Mouse (Mus musculus) lung, embryonic 16.5 days (tissue): ENCODE measurements around the gene Mcur1. TPM values are rescaled to one million over a fixed set of nuclear protein-coding genes. Genes with fewer than 3 reads are reported as not detected.

ENCODE experiments used
- ATAC-seq: fragments of 200-750 bp; cut with Nextera tagmentation; 2 replicates; pipeline ENCODE4 v1.8.0; 2017; ENCODE audit warnings: low read depth, mild to moderate bottlenecking, moderate library complexity
- H3K27ac ChIP-seq: fragments of 300-500 bp; sonication (generic); 2 replicates; pipeline ENCODE4 v1.5.1; 2014; ENCODE audit warnings: mild to moderate bottlenecking, control low read depth, low read length
- H3K27me3 ChIP-seq: fragments of 300-500 bp; sonication (generic); 2 replicates; pipeline ENCODE4 v1.6.1; 2014; ENCODE audit warnings: low read depth, low read length, mixed read lengths; ENCODE audit not compliant: control insufficient read depth, insufficient read depth
- H3K36me3 ChIP-seq: fragments of 300-500 bp; sonication (generic); 2 replicates; pipeline ENCODE4 v1.6.1; 2014; ENCODE audit warnings: low read length; ENCODE audit not compliant: control insufficient read depth, insufficient read depth
- H3K4me1 ChIP-seq: fragments of 300-500 bp; sonication (generic); replicated peaks from 2 replicates; pipeline ENCODE4 v1.6.1; 2014; ENCODE audit warnings: low read length, mixed read lengths; ENCODE audit not compliant: control insufficient read depth, insufficient read depth
- H3K4me2 ChIP-seq: fragments of 300-500 bp; sonication (generic); 2 replicates; pipeline ENCODE4 v1.6.1; 2014; ENCODE audit warnings: low read depth, low read length, control low read depth
- H3K4me3 ChIP-seq: fragments of 300-500 bp; sonication (generic); 2 replicates; pipeline ENCODE4 v1.5.1; 2014; ENCODE audit warnings: mild to moderate bottlenecking, low read length, control low read depth
- H3K9ac ChIP-seq: fragments of 300-500 bp; sonication (generic); 2 replicates; pipeline ENCODE4 v1.6.1; 2014; ENCODE audit warnings: low read length, control low read depth
- H3K9me3 ChIP-seq: fragments of 300-500 bp; sonication (generic); 2 replicates; pipeline ENCODE4 v1.6.1; 2016; ENCODE audit warnings: low read length; ENCODE audit not compliant: control insufficient read depth
- WGBS: fragments of 180-500 bp; shearing (Covaris S2); extraction: QIAGEN DNeasy Blood & Tissue Kit; methylation state at CpG from one replicate; pipeline ENCODE4 v1.1.7; 2014; 5-methylcytosine and 5-hydroxymethylcytosine counted together
- polyA plus RNA-seq: library from polyadenylated mRNA; unstranded; fragments of >200 nt; fragmentation: Nextera tagmentation; extraction: Ambion mirVana; gene quantifications from 2 replicates; pipeline ENCODE4 v1.2.1, GENCODE M21; 2015

Mcur1 gene
- polyA plus RNA-seq = 15.9 and 16.4 TPM in 2 replicates

DNA sequence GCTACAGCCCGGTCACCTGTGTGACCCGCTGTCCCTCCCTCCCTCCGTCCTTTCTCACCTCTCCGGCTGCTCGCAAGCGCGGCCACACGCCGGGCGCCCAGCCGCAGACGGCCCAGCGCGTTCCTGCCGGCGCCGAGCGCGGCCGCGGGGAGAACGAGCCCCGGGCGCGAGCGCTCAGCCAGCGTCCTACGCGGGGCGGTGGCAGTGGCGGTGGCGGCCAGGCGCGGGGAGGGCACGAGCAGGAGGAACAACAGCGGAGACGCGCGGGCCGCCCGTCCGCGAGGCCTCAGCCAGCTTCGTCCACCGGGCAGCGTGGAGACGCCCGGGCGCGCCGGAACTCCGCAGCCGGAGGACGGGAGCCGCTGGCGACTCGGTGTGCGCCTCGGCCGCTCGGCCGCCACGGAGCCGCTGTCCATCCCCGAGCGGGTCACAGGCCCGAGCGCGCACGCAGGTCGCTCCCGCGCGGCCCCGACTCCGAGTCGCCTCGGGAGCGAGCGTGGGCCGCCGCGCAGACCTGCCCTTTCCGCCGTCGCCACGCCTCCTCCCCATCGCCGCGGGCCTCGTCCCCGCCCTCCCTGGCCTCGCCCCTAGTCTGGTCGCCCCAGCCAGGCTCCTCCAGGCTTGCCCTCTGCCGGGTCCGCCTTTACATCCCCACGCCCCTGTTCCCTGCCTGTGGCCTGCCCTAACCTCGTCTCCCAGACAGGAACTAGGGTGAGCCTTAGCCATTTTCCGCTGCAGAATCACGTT, at the start of gene Mcur1:
Mcur1 (minus strand) TSS at position 481 of the 747 bp plus-strand sequence.
- Histone ChIP-seq H3K9ac (peak within 1 kb of the TSS; percentile 85), H3K4me2 (peak within 1 kb of the TSS; percentile 93), H3K36me3 (no peaks in the 10 kb centered on the region), H3K9me3 (no peaks in the 10 kb centered on the region), H3K27me3 (no peaks in the 10 kb centered on the region), H3K27ac (peak within 1 kb of the TSS; percentile 75), H3K4me3 (peak within 1 kb of the TSS; percentile 89), H3K4me1 (peaks cover 16% of the 10 kb centered on the region)
- peak; percentile 98 for ATAC-seq
- under 1% methylated on average over 86 of the region's 100 CpGs for WGBS

- no peak overlapping the region for H3K9ac ChIP-seq
Observed at GRCm38 (mm10) chr13:43608854-43609253, 48.9 kb upstream of the Mcur1 start.

DNA sequence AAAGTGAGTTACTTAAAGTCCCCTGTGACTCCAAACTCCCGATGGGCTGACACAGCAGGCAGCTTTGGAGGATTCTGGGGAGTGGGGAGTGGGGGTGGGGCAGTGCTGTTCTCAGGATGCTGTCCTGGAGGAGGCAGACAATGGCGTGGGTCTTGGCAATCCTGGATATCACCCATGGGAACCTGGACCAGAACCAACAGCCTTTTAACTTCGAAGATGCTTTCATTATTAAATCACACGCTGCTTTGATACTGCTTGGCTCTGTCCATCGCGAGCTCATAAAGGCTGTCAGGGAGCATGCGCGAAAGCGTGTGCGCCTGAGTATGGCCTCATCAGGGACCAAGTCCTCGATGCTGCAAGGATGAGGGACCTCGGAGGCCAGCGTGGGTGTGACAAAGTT, 43.1 kb upstream of the Mcur1 start:
- Histone ChIP-seq H3K27ac (no peak overlapping the region), H3K9ac (no peak overlapping the region), H3K9me3 (no peaks in the 10 kb centered on the region), H3K36me3 (no peaks in the 10 kb centered on the region), H3K27me3 (no peaks in the 10 kb centered on the region), H3K4me3 (no peak overlapping the region), H3K4me2 (no peak overlapping the region), H3K4me1 (peaks cover 2% of the 10 kb centered on the region; the same call in 1 of the 2 replicates)
- 55% methylated on average over 13 of the region's 13 CpGs for WGBS
- ATAC-seq = peak; percentile 20; the same call in 1 of the 2 replicates

More at GRCm38 (mm10) chr13:43608854-43609253, 48.9 kb upstream of the Mcur1 start:
- H3K4me1 ChIP-seq = no peaks in the 10 kb centered on the region
- 67% methylated on average over 6 of the region's 6 CpGs for WGBS
- H3K27me3 ChIP-seq = no peaks in the 10 kb centered on the region
- no peak overlapping the region for H3K4me2 ChIP-seq
- no peaks in the 10 kb centered on the region for H3K9me3 ChIP-seq
- no peak overlapping the region for H3K4me3 ChIP-seq
- no peaks in the 10 kb centered on the region for H3K36me3 ChIP-seq
- H3K27ac ChIP-seq = no peak overlapping the region
- ATAC-seq = no peak

- no peak for ATAC-seq
- H3K27ac ChIP-seq = no peak overlapping the region
- no peak overlapping the region for H3K9ac ChIP-seq
- peaks cover 2% of the 10 kb centered on the region; the same call in 1 of the 2 replicates for H3K4me1 ChIP-seq
- H3K4me3 ChIP-seq = no peak overlapping the region
- no peak overlapping the region for H3K4me2 ChIP-seq
- H3K27me3 ChIP-seq = no peaks in the 10 kb centered on the region
- 83% methylated on average over 2 of the region's 2 CpGs for WGBS
- H3K9me3 ChIP-seq = no peaks in the 10 kb centered on the region
- no peaks in the 10 kb centered on the region for H3K36me3 ChIP-seq
Observed at GRCm38 (mm10) chr13:43602440-43602839, 42.4 kb upstream of the Mcur1 start.

- no peaks in the 10 kb centered on the region for H3K27me3 ChIP-seq
- ATAC-seq = no peak
- no peak overlapping the region for H3K27ac ChIP-seq
- H3K36me3 ChIP-seq = no peaks in the 10 kb centered on the region
- H3K4me3 ChIP-seq = no peak overlapping the region
- no peaks in the 10 kb centered on the region for H3K9me3 ChIP-seq
- 82% methylated on average over 6 of the region's 6 CpGs for WGBS
- H3K9ac ChIP-seq = no peak overlapping the region
- no peak overlapping the region for H3K4me2 ChIP-seq
- H3K4me1 ChIP-seq = peaks cover 2% of the 10 kb centered on the region; the same call in 1 of the 2 replicates
Observed at GRCm38 (mm10) chr13:43600967-43601366, 41.0 kb upstream of the Mcur1 start.

- Histone ChIP-seq H3K4me1 (no peaks in the 10 kb centered on the region), H3K9me3 (no peaks in the 10 kb centered on the region), H3K4me3 (no peak overlapping the region), H3K27ac (no peak overlapping the region), H3K27me3 (no peaks in the 10 kb centered on the region), H3K9ac (no peak overlapping the region), H3K36me3 (no peaks in the 10 kb centered on the region), H3K4me2 (no peak overlapping the region)
- ATAC-seq = peak; percentile 57
- 58% methylated on average over 4 of the region's 4 CpGs for WGBS
Observed at GRCm38 (mm10) chr13:43595896-43596295, 35.9 kb upstream of the Mcur1 start.

- Histone ChIP-seq H3K4me2 (0 out of 2 replicates have a peak overlapping the region, but pooled peaks have one; percentile 5), H3K9ac (no peak overlapping the region)
- no peak for ATAC-seq
Observed at GRCm38 (mm10) chr13:43592681-43593068, 32.7 kb upstream of the Mcur1 start.

DNA sequence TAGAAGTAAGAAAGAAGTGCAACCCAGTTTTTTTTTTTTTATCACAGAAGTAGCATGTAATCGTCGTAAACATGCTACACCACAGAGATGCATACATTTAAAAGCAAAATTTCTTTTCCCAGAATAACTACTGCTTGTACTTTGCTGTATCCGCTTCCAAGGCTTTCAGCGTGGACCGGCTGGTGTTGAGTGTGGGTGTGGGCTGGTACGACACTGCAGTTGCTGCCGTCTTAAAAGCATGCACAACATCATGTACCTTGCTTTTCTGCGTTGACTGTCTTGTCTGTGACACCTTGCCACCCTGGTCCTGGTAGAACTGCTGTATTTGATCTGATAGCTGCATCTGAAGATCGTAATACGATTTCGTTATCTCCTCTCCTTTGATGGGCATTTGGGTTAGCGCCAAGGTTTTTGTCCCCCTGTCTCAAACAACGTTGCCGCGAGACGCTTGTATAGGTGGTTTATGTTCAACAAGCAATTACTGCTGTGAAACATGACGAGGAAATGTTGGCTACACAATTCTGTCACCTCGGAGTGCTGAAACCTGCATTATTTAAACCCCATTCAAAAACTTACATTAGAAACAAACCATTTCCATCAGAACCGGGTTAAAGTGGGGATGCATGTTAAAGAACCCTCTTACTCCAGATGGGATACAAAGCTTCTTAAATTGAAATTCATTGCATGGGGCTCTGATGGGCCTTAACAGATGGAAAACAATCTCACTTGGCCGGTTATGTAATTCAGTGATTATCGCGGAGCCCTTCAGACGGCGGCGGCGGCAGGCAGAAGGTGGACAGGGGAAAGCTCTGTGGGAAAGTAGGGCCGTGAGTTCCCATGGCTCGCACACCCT, 32.1 kb upstream of the Mcur1 start:
- no peaks in the 10 kb centered on the region for H3K36me3 ChIP-seq
- no peak overlapping the region for H3K4me3 ChIP-seq
- no peaks in the 10 kb centered on the region for H3K27me3 ChIP-seq
- ATAC-seq = no peak
- no peak overlapping the region for H3K4me2 ChIP-seq
- no peak overlapping the region for H3K27ac ChIP-seq
- H3K9me3 ChIP-seq = no peaks in the 10 kb centered on the region
- 0 out of 2 replicates have a peak, but pooled peaks cover 2% of the 10 kb centered on the region for H3K4me1 ChIP-seq
- no peak overlapping the region for H3K9ac ChIP-seq
- WGBS = 61% methylated on average over 28 of the region's 28 CpGs

More at GRCm38 (mm10) chr13:43592681-43593068, 32.7 kb upstream of the Mcur1 start:
- Histone ChIP-seq H3K4me1 (0 out of 2 replicates have a peak, but pooled peaks cover 2% of the 10 kb centered on the region), H3K4me3 (no peak overlapping the region), H3K9me3 (no peaks in the 10 kb centered on the region), H3K27ac (no peak overlapping the region), H3K27me3 (no peaks in the 10 kb centered on the region), H3K36me3 (no peaks in the 10 kb centered on the region)
- WGBS = 42% methylated on average over 8 of the region's 8 CpGs
